Mouse (Mus musculus): ENCODE data around the gene Deaf1.
A peak's percentile ranks its signal among the peaks of the same experiment; 100 is the strongest.

Gene Deaf1

DNA sequence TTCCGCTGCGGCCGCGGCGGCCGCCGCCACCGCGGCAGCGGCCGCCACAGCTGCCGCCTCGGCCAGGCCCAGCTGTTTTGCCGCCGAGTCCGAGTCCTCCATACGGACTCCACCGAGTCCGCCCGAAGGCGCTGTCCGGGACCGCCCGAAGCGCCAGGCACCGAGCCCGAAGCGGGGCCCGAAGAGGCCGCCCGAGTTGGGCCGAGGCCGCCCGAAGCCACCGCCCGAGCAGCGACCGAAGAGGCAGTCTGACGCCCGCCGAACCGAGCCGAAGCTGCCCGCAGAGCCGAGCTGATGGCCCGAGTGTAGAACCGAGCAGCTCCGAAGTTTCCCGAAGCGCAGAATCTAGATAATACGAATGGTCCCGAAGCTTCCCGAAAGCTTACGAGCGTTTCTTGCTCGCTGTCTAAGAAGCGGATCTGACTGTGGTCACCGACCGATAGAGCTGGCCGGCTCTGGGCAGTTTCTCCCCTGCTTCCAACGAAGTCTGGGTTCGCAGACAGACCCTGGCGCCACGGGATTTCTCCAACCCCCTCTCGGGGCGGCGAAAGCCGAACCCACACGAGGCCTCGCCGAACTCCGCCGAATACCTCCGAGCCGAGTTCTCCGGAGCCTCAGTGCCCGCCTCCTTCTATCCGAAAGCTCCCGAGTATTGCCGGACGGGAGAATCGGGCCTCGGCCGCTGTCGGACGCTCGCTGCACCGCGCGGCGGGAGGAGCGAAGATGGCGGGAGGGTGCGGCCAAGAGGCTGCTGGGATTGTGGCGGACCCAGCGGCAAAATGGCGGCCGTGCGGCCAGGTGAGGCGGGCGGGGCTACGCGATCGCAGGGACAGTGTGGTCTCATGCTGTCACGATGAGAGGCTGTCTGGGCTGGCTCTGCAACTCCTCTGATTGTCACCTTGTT is at the start of gene Deaf1, which contains the start of gene Tmem80:
TSS of gene Deaf1 (minus strand) at position 222 of the 904 bp plus-strand sequence.
TSS of gene Tmem80 (plus strand) at position 271 of the 904 bp plus-strand sequence.
- DNase-seq (ENCODE audit: low spot score in 2 of 2) = peak; percentile 98 to 100

DNA sequence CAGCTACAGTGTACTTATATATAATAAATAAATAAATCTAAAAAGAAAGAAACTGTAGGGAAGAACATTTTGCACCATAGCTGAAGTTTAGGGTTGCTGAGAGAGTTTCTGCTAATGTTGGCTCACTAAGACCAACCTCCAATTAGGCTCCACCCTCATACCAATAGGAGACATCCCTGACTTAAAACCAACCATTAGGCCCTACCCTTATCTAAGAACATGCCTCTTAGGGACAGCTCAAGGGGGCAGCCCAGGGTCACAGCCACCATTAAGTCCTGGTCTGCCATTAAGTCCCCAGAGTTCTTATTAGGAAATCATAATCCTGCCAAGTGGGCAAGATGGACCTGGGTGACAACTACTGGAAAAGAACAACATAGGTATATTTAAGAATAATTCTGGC is 46.9 kb upstream of the Deaf1 start:
- DNase-seq (ENCODE audit: low spot score in 2 of 2) = no peak

DNA sequence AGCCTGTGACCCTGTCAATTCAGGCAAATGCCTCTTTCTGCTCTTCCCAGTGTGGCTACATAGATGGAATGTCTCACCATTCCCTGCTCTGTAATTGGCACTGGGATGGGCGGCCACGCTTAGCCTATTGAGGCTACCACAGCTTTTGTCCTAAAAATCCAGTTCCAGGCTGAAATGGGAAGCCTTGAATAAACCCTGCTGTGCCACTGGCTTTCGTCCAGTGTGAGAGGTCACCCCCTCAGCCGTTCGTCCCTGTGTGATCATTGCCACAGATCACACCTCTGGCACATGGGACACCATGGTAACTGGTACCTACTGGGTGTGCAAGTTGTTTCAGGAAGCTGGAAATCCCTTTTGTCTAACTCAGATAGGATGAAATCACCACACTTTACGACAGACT is 46.1 kb upstream of the Deaf1 start:
- no peak for DNase-seq (ENCODE audit: low spot score in 2 of 2)

DNA sequence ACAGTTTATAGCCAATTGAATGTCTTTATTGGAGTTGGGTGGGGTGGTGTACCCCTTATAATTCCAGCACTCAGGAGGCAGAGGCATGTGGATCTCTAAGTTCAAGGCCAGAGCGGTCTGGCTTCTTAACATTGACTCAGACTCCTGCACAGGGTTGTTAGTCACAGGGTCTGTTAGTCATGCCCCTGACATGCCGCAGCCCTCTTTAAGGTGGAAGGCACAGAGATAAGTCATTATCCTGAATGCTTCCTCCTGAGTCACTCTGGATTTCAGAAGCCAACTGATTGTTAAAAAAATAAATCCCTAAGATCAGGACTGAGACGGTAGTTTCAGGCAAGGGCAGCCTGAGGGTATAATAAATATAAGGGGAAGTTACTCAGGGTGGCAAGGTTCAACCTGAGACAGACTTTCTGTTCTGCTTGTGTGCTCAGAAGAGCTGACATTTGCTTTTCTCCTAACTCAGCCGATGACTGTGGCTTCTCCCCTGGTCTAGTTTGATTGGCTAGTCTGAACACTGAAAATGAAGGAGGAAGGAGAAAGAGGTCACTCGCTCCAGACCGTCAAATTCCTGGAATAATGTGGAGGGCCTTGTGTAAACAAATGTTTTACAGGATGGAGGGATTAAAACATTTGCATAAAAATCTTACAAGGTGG is 44.6 kb upstream of the Deaf1 start:
- DNase-seq (ENCODE audit: low spot score in 2 of 2) = no peak

DNA sequence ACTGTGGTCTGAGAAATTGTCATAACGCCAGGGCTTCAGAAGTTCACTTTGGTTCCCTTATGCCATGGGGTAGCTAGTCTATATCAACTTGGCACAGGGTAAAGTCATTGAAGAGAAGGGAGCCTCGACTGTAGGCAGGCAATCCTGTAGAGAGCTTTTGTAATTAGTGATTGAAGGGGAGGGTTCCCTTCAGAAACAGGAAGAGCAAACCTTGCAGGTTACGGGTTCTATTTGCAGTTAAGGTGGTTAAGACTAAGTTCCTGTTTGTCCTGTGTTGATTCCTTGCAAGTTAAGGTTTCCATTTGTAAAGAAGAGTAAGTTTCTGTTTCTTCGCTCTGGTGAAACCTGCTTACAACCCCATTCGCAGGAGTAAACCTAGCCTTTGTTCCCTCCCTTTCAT is 42.4 kb upstream of the Deaf1 start:
- DNase-seq (ENCODE audit: low spot score in 2 of 2) = no peak

DNA sequence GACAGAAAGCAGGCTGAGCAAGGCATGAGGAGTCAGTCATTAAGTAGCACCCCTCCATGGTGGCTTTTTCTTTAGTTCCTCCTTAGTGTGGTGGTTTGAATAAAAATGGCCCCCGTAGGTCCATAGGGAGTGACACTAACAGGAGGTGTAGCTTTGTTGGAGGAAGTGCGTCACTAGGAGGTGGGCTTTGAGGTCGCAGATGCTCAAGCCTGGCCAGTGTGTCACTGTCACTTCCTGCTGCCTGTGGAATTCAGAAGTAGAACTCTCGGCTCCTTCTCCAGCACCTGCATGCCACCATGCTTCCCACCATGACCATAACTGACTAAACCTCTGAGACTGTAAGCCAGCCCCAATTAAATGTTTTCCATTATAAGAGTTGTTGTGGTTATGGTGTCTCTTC is 39.9 kb upstream of the Deaf1 start:
- no peak for DNase-seq (ENCODE audit: low spot score in 2 of 2)

DNA sequence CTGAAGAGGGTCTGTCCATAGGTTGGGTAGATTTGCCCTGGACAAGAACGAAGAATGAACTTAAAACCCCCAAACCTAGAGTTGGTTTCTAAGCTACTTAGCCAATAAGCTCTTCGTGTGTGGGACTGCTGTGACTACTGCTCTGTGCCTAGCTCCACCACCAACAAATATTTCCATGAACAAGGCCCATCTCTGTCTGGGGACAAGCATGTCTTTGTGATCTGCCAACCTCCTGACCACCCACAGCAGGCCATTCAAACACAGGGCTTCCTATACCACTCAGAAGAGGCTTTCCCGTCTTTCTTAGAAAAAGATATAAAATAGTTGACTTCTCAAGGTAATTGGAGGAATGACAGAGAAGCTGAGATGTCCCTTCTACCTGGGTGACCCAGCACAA is 37.6 kb upstream of the Deaf1 start:
- DNase-seq (ENCODE audit: low spot score in 2 of 2) = peak in 1 of 2 experiments; percentile 47

DNA sequence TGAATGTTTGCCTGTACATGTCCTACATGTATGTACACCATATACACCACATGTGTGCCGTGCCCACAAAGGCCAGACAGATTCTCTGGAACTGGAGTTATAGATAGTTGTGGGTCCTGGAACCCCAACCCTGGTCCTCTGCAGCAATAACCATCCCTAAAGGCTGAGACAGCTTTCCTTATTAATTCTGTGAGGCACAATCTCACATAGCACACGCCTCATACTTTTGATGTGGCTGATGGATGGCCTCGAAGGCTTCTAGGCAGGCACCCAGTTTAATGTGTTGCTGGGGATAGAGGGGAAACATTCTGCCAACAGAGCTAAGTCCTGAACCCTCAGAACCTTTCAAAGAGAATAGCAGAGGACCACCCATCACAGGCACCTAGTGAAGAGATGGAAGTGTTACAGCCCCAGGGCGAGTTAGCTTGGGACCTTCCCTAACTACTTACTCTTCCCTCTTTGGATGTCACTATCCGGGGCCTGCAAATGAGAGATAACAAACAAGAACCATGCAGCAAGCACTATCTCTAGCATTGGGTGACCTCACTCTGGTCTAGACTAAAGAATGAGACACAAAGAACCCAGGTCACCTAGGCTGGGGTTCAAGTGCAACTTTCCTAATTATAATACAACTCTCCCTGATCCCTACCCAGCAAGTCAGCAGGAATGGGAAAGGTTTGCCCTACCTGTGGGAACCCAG is 37.0 kb upstream of the Deaf1 start:
- DNase-seq (ENCODE audit: low spot score in 2 of 2) = no peak

DNA sequence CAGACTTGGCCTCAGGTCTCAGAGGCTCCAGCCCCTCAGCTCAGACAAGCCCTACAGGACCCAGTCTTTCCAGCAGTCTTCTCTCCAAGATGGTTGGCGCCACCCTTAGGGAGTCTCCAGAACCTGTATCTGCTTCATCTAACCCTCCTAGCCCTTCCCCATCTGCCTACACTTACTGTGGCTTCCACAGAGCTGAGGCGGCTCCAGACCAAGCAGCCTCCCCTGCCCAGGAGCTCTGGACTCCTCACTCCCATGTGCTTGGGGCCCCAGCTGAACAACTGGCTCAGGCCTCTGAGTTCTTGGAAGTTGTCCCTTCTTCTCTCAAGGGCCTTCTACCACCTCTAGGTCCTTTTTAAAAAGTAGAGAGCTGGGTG is 36.2 kb upstream of the Deaf1 start:
- no peak for DNase-seq (ENCODE audit: low spot score in 2 of 2)

DNA sequence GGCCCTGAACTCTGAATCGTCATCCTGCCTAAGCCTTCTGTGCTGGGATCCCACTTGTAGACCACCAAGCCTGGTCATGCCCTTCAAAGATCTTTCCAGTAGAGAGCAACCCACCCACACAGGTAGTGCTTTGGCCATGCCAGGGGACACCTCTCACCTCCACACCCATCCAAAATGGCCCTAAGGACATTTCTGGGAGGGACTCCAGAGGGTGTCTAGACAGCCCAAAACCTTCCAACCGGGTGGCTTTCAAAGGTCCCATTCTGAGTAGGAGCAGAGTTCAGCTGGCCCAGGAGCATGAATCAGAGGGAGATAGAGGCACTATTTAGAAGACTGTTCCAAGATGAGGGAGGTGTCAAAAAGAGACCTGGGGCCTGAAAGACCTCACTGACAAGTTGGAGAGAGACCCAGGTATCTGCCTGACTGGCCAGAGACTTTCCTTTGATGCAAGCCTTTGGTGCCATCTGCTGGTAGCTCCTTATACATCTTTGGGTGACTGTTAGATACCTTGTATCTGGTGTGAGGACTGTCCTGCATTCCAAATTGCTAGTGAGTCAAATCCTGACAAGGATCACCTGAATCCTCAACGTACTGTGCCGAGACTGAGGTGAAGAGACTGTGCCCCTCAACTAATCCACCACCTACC is 35.7 kb upstream of the Deaf1 start:
- peak in 1 of 2 experiments; percentile 87 for DNase-seq (ENCODE audit: low spot score in 2 of 2)

DNA sequence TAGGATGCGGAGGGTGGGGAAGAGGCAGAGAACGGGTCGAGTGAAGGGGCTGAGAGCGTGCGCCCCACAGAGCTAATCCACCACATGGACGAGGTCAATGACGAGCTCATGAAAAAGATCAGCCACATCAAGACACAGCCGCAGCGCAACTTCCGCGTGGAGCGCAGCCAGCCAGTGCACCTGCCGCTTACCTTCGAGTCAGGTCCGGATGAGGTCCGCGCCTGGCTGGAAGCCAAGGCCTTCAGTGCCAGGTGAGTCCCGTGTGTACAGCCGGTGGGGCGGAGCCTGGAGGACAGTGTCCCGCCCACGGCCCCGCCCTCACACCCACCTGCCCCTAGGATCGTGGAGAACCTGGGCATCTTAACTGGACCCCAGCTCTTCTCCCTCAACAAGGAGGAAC is 34.0 kb upstream of the Deaf1 start:
- no peak for DNase-seq (ENCODE audit: low spot score in 2 of 2)

DNA sequence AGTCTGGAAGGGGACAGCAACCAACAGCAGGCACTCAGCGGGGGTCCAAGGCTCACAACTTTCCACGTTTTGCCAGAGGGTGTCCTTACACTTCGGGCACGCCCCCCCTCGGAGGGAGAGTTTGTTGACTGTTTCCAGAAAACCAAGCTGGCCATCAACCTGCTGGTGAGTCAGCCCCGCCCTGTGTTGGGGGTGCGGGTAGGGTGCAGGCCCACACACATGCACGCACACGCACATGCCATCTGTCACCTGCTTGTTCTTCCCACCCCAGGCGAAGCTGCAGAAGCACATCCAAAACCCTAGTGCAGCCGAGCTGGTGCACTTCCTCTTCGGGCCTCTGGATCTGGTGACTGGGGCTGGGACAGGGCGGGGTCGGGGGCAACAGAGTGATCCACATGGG is 29.5 kb upstream of the Deaf1 start:
- DNase-seq (ENCODE audit: low spot score in 2 of 2) = peak in 1 of 2 experiments; percentile 47

DNA sequence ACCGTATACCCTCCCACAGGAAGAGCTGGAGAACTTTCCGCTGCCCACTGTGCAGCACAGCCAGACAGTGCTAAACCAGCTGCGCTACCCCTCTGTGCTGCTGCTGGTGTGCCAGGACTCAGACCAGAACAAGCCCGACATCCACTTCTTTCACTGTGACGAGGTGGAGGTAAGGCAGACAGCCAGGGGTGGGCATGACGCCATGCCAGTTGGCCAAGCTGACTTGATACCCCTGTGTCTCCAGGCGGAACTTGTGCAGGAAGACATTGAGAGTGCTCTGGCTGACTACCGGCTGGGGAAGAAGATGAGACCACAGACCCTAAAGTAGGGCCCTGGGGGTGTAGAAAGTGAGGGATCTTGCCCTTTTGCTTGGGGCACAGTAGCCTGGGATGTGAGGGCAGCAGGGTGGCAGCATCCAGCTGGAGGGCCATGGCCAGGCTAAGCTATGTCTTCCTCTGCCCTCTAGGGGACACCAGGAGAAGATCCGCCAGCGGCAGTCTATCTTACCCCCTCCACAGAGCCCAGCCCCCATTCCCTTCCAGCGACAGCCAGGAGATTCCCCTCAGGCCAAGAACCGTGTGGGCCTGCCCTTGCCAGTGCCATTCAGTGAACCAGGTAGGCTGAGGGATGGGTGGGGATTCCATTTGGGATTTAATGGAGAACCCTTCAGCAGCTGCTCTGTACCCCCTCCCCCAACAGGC is 28.3 kb upstream of the Deaf1 start:
- peak in 1 of 2 experiments; percentile 30 for DNase-seq (ENCODE audit: low spot score in 2 of 2)

DNA sequence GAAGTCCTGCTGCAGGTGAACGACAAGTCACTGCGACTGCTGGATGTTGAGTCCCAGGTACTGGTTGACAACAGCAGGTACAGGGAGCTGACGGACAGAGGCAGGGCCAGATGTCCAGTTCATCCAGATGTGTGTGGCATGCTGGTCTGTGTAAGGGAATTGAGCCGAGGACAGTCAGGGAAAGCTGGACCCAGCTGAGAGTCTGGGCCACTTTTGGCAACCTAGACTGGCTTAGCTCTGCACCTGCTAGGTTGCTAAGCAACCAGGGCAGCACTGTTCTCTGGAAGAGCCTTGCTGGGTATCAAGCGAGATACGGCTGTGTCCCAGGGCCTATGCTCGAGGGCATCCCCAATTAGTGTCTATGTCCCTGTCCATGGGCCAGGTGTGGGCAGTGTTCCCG is 27.6 kb upstream of the Deaf1 start:
- peak in 1 of 2 experiments; percentile 22 for DNase-seq (ENCODE audit: low spot score in 2 of 2)

DNA sequence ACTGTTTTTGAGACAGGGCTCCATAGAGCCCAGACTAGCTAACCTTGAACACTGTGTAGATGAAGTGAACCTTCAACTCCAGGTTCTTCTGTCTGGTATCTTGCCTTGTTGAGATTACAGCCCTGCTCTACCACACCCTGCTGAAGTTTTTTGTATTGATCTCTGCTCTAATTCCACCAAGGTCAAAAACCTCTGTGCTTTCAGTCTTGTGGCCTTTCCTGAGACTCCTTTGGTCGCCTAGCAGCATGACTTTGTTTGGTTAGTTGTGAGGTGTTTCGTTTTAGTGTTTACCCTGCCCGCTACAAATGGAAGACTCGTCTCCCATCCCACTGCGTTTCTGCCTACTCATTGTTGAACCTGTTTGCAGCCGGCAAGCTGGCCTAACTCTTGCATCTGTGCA is 23.6 kb upstream of the Deaf1 start:
- DNase-seq (ENCODE audit: low spot score in 2 of 2) = no peak

DNA sequence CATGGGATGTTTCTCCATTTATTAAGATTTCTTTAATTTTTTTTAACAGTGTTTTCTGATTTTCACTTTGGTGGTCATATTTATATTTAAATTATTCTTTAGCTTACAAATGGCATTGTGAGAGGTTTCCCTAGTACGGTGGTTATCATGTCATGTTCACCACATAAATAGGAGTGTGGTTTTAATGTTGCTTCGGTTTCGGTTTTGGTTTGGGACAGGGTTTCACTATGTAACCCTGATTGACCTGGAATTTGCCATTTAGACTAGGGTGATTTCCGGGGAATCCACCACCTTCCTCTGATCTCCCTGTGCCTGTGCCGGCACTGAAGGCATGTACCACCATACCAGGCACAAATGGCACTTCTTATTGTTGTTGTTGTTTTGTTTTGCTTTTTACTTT is 17.3 kb upstream of the Deaf1 start:
- DNase-seq (ENCODE audit: low spot score in 2 of 2) = no peak

DNA sequence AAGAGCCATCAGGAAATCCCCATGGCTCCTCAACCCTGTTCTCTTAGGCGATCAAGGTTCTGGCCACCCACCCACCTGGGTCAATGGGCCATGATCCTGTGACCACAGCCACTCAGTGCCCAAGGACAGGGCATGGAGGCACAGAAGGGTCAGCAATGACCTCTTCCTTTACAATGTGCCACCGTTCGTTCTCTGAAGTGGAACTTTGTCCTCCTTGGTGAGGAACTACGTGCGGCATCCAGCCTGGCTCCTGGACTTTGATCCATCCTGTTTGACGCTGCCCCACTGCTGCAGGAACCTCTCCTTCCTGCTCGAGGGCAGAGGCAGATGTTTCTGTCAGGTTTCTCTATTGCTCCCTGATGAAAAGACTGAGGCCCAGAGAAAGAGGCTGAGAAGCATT is 16.2 kb upstream of the Deaf1 start:
- no peak for DNase-seq (ENCODE audit: low spot score in 2 of 2)

DNA sequence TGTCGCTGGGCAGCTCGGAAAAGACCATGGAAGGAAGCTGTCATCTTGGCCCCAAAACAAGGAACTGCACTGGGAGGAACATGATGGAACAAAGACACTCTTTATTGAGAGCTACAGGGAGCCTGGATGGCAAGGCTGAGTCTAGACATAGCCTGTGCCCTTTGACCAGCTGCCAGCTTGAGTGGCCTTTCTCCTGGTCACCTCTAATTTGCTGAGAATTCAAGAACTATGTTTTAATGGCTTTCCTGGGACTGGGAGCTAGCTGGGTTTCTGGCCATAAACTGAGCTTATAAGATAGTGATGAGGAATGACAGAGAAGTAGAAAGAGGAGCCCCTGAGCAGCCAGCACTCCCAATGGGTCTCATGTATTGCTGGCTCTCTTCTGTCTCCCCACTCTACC is 15.7 kb upstream of the Deaf1 start:
- no peak for DNase-seq (ENCODE audit: low spot score in 2 of 2)

DNA sequence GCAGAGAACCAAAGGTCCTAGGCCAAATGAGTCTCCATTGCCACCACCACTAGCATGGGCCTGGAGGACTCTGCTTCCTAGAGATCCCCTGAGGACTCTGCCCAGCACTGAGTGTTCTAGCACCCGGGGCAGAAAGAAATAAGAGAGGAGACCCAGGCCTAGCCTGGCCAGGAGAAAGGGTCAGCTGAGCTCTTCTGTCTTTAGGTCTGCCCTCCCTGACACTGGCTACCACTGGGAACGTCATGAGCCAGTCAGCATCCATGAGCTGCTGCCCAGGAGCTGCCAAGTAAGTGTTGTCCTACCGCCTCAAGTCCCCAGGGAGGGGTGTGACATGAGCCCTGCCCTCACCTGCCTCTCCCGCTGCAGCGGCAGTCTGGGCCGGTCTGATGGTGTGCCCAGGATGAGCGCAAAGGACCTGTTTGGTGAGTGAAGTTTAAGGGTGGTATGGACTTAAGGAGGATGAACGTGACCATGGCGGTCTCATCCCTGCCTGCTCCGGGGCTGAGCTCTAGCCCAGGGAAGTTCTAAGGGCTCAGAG is 14.3 kb upstream of the Deaf1 start:
- DNase-seq (ENCODE audit: low spot score in 2 of 2) = no peak

DNA sequence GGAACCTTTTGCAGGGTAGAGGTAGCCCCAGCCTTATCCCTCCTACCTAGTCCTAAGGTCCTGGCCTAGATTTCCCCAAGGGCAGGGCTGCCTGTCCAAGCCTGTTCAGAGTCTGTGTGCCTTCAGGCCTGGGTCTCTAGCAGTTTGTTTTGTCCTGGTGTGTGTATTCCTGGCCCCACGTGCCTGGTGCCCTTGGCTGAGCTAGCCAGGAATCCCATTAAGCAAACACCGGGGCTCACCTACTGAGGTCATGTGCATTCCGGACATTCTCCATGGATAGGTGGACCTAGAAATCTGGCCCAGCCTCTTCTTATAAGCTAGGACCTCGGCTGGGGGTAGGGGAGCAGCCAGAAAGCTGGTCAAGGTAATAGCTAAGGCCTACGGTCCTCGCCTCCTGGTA is 13.0 kb upstream of the Deaf1 start:
- no peak for DNase-seq (ENCODE audit: low spot score in 2 of 2)

DNA sequence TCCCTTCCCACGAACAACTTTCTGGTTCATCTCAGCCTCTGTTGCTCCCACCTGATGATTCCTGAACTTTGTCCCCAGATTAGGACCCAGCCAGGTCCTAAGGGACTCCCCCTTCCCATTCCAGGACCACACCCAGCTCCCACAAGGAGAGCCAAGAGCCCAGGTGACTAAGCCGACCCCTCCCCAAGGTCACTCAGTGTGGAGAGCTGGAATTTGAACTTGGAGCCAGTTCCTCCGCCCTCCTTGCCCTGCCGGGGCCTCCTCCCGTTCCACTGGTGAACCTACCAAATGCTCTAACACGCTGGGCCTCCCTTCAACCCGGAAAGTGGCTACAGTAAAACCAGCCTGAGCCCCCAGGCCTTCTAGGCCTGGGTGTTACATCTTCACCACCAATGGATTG is 12.5 kb upstream of the Deaf1 start:
- DNase-seq (ENCODE audit: low spot score in 2 of 2) = no peak

All from left cerebral cortex, adult 9 months (tissue).